Mouse (Mus musculus) lung, adult 2 months (tissue): ENCODE data around the gene Pxdn.

Experiments used
- CTCF ChIP-seq: fragments of 200-500 bp; IDR thresholded peaks from 2 replicates; pipeline ENCODE4 v1.5.1; 2011; ENCODE audit warnings: mild to moderate bottlenecking, low read length, control low read depth; ENCODE audit not compliant: insufficient read depth
- POLR2A ChIP-seq: fragments of 200-500 bp; IDR thresholded peaks from 2 replicates; pipeline ENCODE4 v1.6.1; 2011; ENCODE audit warnings: low read depth, mild to moderate bottlenecking, control low read depth, low read length, borderline replicate concordance; ENCODE audit errors: extremely low read depth

DNA sequence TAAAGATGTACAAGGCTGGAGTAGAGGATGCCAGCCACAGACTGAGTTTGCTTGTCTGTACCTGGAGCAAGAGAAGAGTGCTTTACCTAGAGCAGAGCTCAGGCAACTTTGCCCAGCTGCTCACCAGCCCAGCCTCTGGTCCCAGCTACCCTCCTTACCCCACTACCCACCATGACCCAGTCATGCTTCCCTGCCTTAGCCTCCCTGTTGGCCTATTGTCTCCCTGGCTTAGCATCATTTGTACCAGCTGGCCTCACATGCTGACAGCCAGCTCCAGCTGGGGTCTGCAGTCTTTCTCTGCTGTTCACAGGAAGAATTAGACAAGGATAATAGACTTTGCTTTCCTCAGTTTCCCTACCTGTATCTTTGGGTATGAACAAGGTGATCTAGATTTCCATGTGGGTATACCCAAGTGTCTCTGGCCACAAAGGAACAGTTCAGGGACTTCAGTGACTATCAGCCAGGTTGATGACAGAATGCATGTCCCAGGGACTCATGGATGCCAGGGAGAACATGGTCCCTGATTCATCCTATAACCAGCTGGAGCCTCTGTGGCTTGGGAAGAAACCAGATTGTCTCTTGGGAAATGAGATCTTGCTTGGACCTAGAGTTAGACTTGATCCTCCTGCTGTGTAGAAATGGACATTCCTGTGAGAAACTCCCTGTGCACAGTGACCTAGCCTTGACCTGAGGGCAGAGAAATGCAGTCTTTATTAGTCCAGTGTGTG, 98.6 kb downstream of the Pxdn start:
- TF ChIP-seq CTCF (no peak), POLR2A (no peak)
